Mouse (Mus musculus) kidney, adult 9 months (tissue): ENCODE results near the gene Nudt1.
A peak's percentile ranks its signal among the peaks of the same experiment; 100 is the strongest.
"Not testable (repeated sequence)": the region's sequence is repeated elsewhere in the genome, so short reads cannot be mapped to it uniquely, and the experiment has no call there.

Experiments
- DNase-seq: peaks from one replicate; pipeline ENCODE4 v3.0.0; 2022

Gene Nudt1

DNA sequence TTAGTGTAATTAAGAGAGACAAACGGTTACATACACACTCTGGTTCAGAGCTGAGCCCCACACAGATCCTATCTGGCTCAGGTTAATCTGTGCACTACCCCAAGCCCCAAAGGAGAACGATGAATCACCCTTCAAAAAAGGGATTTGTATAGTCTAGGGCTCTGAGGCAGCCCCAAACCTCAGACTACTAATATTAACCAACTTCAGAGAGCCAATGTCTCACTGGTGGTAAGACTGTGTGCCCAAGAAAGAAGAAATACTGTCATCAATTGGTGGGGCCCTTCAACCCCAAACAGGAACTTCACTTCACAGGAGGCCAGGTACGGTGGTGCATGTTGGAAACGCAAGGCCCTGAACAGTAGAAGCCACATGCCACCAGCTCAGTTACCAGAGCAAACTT, 23.8 kb downstream of the Nudt1 start:
- no peak for DNase-seq

DNA sequence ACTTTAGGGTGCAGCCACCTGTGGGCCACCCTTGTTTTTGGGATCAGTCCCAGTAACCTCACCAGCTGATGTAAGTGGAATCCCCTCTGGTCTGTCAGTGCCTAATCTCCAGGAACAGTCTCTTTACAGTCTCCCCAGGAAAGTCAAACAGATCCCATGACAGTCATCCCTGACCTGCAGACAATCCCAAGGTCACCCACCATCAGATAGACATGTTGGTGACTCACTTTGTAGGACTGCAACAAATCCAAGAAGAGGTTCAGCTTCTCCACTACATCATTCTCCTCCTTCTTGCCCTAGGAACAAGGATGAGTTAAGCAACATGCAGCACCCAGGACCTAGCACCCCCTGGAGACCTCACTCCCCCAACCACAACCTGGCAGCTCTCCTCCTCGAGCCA, 24.6 kb downstream of the Nudt1 start:
- DNase-seq = no peak

DNA sequence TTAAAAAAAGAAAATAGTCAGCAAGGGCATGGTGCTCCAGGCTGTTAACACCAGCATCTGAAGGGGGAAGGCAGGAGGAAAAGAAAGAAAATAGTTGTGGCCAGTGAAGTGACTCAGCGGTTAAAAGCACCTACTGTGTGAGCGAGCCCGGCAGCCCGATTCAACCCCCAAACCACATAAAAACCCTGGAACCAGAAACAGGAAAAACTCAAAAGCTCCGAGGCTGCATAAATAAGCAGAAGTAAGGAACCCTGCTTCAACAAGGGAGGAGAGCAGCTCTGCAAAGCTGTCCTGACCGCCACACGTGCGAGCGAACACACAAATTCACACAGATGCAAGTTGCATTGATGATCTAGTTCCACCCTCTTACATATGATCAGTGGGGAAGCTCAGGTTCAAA, 28.4 kb downstream of the Nudt1 start:
- no peak for DNase-seq

DNA sequence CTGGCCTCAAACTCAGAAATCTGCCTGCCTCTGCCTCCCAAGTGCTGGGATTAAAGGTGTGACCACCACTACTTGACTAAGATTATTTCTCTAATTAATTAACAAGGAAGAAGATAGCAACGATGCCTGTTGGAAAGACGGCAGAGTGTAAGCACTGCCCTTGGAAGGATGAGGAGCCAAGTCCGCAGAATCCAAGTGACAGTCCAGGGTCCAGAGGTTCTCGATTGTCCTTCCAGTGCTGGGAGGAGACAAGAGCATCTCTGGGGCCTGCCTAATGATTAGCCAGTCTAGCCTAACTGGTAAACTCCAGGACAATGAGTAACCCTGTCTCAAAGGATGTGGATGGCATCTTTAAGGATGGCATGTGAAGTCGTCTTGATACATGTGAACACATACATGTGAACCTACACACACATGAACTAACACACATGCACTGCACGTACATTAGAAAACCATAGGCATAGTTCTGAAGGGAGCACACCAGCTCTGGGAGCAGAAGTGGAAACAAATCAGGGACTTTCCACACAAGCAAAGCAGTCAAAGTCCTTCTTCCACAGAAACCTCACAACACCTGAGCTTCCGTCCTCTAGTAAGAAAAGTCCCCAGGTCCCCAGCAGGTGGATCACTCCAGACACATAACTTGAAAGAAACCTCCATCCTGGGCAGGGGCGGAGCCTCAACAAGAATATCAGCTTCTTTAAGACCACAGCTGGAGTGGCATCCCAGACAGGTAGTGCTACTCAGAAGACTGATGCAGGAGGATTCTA, 29.5 kb downstream of the Nudt1 start:
- peak; percentile 81 for DNase-seq

DNA sequence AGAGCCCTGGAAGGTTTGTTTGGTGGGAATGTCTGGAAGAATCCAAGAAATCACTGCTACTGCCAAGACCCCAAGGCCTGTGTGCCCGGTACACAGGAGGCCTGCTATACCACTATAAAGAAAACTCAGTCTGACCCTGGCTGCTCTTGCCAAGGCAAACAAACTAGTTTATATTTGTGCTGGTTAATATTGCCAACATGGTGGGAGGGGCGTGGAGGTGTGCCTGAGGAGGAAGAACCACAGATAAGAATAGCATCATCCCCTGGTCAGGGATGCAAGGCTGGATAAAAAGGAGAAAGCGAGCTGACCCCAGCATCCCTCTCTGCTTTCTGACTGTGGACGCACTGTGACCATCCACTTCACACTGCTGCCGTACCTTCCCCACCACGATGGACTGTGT, 30.9 kb downstream of the Nudt1 start:
- peak; percentile 61 for DNase-seq

DNA sequence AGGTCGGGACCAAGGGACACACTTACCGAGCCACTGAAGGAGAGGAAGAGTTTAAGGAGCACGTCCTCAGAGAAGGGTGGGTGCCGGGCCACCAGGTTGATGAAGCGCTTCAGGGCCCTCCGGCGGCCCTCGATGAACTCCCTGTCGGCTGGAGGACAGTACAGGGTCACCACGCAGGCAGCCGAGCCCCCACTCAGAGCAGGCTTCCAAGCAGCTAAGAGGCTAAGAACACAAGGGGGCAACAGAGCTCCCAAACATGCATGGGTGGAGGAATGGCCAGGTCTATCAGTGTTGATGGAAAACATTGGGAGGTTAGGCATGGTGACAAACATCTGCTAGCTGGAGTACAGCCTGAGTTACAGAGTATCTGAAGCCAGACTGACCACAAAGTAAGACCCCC, 34.5 kb downstream of the Nudt1 start:
- DNase-seq = no peak

DNA sequence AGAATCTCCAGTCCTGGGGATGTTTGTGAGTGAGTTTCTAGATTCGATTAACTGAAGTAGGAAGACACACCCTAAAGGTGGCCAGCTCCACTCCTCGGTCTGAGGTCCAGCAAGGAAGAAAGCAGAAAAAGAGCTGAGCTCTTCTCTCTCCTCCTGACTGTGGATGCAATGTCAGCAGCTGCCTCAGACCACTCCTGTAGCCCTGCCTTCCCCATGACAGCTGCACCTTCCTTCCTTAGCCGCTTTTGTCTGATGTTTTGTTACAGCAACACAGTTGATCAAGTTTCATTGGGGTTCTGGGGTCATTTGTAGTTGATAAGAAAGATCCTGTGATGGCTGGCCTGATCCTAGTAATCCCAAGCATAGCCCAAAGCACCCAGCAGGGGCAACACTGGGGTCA, 36.0 kb downstream of the Nudt1 start:
- no peak for DNase-seq

DNA sequence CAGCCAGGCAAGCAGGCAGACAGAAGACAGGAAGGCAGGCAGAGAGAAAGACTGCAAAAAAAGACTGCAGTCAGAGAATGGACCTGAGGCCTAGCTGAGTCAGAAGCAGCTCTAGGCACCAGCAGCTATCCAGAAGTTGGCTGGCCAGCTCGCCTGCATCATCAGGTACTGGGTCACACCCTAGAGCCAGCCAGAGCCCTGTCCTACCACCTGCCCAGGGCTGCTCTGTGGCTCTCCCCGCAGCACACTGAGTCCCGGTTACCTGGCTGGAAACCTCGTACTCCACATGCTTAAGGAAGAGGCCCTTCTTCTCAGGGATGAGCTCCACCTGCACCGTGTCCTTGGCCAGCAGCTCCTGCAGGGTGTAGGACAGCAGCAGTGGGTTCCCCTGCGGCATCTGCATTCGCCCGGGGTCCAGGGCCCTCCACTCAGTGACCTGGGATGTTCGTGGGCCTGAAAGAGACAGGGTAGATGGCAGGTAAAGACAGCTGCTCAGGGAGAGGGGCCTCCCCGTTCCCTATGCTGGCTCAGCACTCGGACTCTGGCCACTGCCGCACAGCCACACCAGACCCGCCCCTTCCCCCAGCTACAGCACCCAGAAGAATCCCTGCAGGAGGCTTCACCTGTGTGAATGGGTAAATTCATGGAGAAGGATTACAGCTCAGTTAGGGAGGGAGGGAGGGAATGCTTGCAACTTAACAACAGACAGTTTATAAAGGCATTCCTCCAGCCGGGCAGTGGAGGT, 38.6 kb downstream of the Nudt1 start:
- DNase-seq = peak; percentile 76

DNA sequence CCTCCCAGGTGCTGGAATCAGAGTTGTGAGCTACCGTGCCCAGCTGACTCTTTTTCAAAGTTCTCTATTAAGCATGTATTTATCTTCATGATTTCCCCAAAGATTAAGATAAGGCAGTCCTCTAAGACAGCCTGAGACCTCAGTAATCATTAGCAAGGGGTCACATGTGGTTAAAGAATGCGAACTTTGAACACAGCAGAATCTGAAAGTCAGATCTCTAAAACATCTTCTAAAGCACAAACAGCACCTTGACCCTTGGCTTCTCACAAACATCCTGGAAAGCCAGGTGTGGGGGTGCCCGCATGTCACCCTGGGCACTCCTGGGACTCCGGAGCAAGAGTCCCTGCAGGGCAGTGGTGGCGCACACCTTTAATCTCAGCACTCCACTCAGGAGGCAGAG, 43.0 kb downstream of the Nudt1 start:
- DNase-seq = peak; percentile 93

DNA sequence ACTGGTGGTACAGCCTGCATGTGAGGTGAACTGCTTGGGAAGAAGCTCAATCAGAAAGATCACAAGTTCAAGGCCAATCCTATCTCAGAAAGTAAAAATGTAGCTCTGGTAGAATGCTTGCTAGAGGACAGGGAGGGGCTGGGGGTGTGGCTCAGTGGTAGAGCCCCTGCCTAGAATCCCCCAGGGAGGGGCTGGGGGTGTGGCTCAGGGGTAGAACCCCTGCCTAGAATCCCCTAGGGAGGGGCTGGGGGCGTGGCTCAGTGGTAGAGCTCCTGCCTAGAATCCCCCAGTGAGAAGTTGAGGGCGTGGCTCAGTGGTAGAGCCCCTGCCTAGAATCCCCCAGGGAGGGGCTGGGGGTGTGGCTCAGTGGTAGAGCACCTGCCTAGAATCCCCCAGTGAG, 46.7 kb downstream of the Nudt1 start:
- not testable (repeated sequence) for DNase-seq

DNA sequence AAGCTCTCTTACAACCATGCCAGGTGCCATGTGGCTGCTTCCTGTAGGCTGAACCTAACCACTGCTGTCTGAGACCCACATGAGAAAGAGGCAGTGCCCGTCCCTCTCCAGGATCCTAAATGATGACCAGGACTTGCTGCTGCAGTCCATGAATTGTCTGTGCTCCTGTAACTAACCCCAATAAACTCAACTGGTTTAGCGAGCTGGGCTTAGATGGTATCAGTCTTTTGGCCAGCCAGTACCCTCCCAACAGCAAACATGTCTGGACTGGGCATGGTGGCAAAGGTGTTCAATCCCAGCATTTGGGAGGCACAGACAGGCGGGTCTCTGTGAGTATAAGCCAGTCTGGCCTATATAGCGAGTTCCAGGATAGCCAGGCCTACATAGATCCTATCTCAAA, 47.5 kb downstream of the Nudt1 start:
- DNase-seq = no peak

DNA sequence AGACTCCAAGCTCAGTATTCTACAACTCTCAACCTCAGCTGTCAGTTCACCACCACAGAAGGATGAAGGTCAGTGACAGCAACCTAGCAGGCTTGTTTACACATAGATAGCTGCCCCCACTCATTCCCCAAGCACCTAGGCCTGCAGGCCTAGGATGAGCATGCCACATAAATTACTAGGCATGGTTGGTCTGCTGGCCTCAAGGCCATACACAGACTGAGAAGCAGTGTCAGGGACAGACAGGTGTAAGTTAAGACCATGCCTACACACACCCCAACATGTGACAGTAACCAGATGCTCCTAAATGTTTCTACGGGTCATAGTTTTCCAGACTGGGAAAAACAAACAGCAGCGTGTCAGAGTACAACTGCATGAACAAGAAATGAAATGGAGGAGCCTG, 48.0 kb downstream of the Nudt1 start:
- DNase-seq = no peak

DNA sequence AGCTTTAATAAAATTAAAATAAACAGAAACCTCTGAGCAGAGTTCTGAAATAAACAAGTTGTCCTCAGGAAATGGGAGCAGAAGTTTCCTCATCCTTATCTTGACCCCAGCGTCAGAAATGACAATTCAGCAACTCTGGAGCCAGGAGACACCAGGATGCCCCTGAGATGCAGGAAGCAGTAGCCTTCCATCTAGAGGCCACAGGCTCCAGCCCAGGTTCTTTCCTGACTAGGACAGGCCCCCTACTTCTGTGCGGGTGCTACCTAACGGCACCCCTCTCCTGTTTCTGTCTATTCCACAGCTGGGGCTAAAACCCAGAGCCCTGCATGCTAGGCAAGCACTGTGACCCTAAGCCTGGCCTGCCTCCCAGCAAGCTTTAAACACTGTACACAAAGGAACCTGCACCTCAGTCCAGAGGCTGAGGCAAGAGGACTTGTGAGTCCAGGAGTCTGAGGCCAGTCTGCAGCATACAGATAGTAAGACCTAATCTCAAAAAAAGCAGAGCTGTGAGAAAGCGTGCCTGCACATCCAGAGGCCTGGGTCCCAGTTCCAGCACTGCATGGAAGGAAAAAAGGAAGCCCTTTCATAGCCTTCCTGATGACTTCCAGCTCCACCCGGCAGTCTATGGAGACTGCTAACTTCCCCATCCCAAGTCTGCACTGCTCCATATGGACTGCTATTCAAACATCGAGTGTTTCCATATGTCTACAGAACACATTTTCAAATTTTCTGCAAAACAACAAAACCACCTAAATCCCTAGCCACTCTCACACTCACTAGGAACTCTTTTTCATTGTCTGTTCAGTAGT, 49.2 kb downstream of the Nudt1 start:
- DNase-seq = peak; percentile 72

DNA sequence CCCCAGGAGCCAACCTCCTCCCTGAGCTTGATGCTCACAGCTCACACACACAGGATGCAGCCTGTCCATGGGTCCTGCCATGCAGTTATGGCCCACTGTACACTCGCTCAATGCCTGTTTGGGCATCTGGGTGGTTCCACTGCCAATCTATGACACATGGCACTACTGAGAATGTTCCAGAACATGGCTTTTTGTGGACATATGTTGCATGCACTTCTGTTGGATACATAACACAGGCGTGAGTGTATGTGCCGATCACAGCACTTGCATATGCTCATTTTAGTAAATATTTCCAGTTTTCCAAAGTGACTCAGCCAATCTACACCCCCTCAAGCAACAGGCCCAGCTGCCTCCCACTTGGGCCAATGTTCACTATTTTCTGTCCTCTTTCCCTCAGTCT, 50.2 kb downstream of the Nudt1 start:
- DNase-seq = no peak

DNA sequence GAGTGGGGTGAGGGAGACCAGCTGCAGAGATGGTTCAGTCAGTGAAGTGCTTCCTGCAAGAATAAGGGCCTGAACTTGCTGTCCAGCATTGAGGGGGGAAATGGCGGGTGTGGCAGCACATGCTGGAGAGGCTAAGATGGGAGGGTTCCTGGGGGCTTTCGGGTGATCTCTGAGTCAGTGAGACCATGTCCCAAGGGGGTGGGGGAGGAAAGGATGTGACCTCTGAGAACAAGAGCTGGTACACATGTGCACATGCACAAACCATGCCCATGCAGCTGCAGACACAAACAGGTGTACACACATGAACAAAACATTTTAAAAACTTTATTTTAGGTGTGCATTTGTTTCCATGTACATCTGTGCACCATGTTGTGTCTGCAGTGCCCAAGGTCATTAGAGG, 52.3 kb downstream of the Nudt1 start:
- no peak for DNase-seq

DNA sequence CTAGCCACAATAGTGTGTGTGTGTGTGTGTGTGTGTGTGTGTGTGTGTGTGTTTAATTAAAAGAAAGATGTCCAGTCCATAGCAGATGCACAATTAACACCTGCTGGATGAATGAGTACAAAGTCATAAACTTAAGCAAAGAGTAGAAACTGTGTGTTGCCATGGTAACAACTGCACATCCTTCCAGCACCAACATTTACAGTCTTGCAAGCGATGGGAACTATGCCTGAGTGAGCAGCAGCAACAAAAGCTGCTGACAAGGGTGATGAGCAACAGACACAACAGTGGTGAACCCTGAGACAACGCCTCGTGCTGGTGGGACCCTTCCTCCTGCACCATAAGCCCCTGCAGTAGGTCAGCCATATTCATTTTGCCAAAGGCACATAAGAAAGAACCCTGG, 52.8 kb downstream of the Nudt1 start:
- DNase-seq = no peak

DNA sequence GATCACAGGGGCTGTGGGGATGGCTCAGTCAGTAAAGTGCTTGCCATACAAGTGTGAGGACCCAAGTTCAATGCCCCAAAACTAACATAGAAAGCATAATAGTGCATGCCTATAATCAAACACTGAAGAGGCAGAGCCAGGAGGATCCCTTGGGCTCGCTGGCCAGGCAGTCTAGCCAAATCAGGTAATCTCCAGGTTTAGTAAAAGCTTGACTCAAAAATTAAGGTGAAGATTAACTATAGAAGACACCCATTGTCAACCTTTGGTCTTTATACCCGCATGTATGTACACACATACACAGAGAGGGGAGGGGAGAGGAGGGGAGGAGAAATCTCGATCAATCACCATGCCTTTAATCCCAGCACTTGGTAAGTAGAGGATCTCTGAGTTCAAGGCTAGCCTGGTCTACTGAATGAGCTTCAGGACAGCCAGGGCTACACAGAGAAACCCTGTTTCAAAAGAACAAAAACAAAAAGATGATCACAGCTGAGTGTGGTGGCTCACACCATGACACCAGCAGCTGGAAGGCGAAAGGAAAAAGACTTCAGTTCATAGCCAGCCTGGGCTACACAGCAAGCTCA, 53.9 kb downstream of the Nudt1 start:
- DNase-seq = peak; percentile 65

DNA sequence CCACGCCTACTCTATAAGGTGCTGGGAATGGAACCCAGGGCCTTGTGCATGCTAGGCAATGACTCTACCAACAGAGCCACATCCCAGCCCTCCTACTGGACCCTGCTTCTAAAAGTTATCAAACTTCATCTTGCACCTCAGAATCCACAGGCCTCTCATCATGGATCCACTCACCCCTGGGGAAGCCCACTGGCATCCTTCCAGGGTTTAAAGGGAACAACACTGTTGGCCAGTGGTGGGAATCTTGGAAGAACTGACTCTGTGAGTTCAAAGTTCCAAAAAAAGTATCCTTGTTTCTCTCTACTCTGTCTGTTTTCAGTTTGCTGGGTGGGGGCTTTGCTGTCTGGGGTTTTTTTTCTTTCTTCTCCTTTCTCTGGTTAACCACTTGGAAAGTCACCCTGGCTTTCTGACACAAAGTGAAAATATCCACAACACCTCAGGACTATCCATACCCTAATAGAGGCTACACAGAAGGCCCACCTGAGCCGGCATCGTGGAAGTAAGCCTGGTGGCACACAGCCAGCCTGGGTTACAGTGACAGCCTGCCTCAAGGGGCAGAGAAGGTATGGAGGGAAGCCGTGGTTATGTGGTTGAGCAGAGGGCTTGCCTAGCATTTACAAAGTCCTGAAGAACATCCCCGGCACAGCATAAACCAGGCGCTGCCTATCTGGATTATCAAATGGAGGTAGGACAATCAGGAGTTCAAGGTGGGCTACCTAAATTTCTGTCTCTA, 56.8 kb downstream of the Nudt1 start:
- peak; percentile 89 for DNase-seq

DNA sequence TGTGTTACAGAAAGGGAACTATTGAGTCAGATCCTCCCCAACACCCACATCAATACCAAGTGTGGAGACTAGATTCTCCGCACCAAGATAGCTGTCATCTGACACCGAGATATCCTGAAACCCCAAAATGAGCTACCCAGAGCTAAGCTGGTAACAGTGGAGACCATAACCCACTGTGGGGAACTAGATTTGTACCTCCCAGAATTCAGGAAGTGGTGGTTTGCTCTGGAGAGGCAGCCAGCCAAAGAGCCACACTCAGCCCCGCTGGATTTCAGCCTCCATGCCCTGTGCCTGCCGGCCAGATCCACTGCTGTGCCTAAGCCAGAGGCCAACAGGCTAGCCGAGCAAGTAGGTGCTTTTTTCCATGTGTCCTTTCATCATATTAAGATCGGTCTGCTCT, 57.8 kb downstream of the Nudt1 start:
- no peak for DNase-seq

DNA sequence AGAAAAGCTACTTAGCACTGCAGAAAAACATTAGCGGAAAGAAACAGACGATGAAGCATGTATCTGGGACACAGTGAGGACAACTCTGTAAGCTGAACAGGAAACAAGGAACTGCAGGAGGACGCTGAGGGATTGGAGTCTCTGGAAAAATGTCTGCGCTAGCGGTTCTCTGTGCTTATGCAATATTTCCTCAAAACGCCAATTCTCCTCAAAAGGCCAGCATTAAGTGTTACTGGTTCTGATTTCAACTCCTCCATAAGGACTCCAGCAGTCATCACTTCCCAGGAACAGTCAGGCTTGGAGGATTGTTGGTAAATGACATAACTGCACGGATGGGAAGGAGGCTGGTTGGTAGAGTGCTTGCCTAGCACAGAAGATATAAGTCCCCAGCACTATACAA, 59.7 kb downstream of the Nudt1 start:
- no peak for DNase-seq

DNA sequence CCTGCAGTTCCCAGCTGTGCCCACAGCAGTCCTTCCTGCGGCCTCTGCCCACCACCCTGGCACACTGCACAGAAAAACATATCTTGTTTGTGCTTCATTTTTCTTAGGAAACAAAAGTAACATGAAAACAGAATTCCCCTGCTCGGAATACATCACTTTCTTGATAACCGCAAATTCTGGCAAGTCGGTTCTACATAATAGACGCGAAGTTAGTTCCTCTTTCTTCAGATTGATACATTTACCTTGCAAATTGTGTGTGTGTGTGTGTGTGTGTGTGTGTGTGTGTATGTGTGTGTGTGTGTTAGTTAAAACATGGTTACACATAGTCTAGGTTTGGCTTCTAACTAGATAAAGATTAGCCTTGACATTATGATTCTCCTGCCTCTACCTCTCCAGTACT, 61.2 kb downstream of the Nudt1 start:
- no peak for DNase-seq

DNA sequence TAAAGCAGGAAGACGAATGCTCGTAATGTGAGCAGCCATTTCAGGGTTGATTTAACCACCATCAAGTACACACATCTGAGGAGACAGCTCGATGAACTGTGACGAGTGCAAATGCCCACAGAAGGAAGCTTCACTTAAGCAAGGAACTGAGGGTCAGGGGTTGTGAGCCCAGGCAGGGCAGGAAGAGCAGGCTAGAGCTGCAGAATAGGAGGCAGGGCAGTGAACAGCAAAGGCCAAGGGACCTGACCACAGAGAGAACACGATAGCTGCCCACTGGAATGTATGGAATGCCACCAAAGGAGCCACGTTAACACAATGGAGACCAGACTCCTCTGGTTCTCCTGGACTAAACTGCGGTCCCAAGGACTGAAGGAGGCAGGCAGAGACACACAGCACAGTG, 62.1 kb downstream of the Nudt1 start:
- DNase-seq = peak; percentile 69

DNA sequence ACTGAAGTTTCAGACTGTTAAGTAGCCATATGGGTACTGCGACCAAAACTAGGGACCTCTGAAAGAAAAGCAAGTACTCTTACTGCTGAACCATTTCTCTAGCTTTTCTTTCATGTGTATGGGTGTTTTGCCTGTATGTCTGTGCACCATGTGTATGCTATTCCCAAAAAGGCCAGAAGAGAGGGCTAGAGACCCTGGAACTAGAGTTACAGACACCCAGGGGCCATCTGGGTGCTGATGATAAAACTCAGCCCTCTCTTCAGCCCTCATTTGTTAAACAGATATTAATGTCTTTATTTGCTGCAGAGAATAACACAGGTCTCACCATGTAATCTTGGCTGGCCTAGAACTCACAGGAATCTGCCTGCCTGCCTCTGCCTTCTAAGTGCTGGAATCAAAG, 63.0 kb downstream of the Nudt1 start:
- DNase-seq = no peak
